Mouse (Mus musculus): ENCODE data around the gene Slc5a4b.

Gene Slc5a4b

DNA sequence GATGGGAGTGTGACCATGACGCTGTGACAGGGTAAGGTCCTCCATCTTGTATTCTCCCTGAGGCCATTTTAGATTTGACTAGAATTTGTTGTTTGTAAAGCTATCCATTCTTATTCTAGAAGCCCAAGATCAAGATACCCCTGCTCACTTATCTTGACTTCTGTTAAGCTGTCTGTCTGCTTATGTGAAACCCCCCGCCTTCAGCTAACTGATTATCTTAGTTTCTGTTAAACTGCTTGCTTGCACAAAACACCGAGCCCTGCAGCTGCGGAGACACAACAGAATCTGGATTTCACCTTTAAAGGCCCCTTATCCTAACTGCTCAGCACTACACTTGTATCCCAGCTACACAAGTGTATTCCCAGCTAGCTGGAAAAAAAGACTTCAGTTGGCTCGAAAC, 73.8 kb downstream of the Slc5a4b start:
- DNase-seq = no peak

DNA sequence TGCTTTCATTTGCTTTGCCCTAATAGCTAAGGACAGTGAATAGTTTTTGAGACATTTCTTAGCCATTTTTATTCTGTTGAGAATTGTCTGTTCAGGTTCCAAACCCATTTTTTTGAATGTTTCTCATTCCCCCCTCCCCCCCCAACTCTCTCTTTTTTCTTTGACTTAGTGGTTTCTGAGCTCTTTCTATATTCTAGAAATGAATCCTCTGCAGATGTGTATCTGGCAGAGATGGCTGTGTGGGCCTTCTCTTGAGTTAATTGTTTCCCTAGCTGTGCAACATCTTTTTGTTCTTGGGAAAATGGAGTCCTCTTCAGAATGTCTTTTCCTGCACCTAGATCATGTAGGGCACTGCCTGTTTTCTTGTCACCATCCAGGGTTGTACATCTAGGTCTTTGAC, 75.5 kb downstream of the Slc5a4b start:
- DNase-seq = no peak

DNA sequence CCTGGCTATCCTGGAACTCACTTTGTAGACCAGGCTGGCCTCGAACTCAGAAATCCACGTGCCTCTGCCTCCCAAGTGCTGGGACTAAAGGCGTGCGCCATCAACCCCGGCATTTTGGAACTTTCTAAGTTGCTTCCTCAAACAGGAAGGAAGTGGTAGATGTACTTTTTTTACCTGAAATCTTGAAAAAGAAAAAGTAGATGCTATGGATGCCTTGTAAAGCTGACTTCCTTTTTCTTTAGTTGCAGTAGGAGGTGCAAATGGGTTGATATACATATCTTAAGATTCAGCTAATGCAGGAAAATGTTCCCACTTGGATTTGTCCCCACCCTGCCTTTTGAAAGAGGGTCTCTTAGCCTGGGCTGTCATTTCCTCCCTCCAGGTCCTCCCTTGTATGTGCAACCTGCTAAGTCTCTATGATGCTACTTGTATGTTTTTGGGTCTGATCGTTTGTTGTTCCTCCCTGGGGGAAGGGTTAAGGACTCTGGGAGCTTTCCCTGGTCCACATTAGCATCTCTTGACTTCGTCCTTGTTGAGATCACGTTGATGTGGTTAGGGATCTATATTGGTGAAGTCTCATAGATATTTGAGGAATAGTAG, 76.7 kb downstream of the Slc5a4b start:
- DNase-seq = no peak

DNA sequence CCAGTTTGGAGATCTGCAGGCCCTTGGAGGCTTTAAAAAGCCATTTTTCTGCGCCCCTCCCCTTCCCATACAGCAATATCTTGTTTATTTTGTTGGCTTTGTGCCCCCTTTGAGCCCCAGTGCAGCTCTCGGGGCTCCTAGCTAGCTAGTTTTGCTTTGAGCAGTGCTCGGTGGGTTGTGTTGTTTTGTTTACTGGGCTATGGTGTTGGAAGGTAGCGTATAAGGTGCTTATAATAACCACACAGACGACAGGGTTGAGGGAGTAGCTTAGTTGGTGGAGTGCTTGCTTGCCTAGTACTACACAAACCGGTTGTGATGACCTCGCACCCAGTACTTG, 77.7 kb downstream of the Slc5a4b start:
- DNase-seq = no peak

DNA sequence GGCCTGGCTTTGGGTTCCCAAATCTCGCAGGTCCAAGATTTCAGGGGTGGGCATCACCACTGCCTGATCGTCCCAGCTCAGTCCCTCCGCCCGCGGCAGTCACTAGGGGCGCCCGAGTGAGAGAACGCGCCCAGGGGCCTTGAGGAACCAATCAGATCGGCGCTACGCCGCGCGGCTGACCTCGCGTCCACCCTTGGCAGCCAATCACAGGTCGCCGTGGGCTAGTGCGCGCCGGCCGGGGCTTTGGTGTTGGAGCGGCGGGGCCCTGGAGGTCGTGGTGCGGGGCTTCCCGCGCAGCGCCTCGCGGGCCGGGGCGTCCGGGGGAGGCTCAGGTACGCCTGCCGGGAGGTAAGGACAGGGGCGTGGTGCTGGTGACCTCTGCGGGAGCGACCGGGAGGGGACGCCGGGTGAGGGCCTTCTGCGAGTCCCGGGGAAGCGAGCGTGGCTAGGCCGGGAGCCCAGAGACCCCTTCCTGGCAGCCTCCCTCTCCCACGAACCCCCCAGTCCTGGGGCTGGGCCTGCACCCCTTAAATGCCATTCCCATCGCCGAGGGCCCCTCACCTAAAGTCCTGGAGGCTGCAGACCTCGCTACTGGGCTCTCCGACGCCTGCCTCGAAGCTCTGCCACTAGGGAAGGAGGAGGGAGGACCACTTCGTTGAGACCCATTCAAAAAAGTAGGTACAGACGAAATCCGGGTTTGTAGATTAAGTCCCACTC, 78.2 kb downstream of the Slc5a4b start, which contains the start of gene Zfp280b:
Gene Zfp280b (plus strand): TSS at position 249 of the 717 bp plus-strand sequence.
- peak; percentile 92 to 96 for DNase-seq

DNA sequence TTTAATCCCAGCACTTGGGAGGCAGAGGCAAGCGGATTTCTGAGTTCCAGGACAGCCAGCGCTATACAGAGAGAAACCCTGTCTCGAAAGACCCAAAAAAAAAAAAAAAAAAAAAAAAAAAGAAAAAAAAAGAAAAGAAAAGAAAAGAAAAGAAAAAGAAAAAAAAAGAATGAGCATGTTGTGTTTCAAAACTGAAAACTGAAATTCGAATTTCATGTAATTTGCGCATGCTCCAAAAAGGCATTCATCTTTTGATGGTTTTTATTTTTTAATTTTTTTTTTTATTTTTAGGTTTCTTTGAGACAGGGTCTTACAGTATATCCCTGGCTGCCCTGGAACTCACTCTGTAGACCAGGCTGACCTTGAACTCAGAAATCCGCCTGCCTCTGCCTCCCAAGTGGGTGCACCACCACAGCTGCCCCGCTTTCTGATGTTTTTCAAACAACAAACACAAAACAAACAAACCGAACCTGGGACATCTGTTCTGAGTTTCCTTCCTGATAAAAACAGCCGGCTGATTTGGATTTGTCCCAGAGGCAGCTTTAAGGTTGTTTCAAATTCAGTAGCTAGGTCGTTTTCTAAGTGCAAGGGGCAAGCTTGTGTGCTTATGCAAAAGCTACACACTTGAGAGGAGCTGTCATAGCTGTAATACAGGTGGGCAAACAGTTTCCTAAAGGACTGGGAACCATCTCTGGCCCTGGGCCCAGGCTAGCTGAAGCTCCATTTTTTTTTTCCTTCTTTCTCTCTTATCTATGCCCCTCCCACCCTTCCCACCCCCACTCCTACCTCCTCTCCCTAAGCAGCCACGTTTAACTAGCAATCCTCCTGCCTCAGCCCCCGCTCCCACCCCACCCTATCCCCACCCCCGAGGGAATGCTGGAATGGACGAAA, 79.0 kb downstream of the Slc5a4b start:
- DNase-seq = no peak

DNA sequence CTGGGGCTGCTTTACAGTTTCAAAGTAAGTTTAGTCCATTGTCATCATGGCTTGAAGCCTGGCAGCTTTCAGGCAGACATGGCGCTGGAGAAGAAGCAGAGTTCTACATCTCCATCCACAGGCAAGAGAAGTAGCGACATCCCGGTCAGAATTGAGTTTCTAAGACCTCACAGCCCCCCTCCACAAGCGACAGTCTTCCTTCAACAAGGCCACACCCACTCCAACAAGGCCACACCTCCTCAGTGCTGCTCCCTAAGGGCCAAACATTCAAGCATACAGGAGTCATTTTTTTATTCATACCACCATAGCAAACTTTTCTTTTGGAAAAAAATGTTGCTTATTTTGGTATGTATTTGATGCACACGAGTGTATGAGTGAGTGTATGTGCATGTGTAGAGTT, 80.3 kb downstream of the Slc5a4b start:
- DNase-seq = peak in 1 of 2 experiments; percentile 8

DNA sequence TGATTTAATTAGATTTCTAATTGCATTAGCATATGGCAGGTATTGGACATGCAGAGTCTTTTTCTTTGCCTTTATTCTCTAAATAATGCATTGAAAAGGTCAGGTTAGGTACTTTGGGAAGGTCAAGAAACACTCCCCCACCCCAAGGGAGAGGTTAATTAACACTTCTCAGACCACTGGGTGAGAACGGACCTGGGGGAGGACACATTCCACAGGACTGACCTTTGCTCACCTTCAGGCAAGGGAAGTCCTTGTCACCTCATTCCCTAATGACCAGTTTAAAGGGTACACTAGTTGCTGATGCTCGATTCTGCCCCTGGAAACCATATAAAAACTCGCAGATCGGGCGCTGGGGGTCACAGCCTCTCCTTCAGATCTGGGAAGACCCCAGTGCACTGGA, 81.5 kb downstream of the Slc5a4b start:
- DNase-seq = peak; percentile 59 to 64

DNA sequence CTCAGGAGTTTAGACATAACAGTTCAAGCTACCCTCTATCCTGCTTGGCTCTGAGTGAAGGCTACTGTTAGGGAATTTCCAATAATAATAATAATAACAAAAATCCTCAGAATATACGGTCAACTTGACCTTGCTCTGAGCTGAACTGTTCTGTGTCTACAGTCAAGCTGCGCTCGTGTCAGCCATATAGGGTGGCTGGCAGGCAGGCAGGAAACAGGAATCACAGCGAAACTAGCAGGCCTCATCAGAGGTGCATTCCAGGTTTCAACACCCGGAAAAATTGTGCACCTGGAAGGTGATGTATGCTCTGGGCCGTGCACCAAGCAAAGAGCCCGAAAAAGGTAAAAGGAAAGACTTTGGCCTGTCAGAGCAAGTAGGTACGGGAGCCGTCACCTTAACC, 82.4 kb downstream of the Slc5a4b start:
- no peak for DNase-seq

DNA sequence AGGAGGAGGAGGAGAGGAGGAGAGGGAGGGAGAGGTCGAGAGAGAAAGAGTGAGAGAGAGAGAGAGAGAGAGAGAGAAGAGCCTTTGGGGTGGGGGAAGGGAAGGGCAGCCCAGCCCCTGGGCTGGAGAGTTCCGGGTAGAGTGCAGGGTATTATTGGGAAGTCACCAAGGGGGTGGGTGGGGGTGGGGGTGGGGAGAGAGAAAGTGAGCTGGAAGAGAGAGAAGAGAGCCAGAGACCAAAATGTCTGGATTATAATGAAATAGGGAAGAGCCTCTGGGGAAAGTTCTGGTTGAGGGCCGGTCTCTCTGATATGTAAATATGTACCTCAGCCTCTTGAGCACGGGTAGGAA, 82.8 kb downstream of the Slc5a4b start:
- no peak for DNase-seq

DNA sequence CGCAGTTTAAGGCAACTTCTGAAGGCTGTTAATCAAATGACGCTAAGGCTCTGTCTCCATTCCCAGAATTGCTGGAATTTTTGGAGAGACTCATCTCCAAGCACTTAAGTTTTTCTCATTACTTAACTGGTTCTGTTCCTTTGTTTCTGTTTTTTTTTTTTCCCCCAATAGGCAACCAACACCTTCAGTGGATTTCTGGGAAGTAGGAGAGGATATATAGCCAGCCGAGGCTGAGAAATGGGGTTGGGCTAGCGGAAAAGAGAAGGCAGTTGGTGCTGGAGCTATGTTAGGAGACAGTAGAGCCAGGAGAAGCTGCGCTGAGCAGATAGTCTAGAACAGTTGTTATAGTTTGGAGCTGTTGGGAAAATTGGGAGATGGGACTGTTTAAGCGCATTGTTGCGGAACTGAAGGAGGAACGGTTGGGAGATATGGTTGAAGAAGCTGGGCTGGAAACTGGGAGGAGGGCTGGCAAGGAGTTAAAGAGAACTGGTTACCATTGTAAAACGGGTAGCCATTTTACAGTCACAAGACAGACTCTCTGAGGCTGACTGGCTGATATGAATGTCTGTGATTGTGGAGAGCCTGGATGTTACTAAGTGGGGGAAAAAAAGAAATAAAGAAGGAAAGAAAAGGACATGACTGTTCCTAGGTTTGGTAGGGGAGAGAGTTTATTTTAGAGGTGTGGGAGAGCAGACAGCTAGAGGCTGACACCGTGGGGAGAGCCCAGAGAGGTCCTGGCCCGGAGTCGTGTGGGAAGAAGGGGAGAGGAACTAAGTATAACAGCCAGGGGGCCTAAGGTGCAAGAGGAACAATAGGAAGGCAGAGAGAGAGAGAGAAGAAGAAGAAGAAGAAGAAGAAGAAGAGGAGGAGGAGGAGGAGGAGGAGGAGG, 83.4 kb downstream of the Slc5a4b start:
- DNase-seq = no peak

DNA sequence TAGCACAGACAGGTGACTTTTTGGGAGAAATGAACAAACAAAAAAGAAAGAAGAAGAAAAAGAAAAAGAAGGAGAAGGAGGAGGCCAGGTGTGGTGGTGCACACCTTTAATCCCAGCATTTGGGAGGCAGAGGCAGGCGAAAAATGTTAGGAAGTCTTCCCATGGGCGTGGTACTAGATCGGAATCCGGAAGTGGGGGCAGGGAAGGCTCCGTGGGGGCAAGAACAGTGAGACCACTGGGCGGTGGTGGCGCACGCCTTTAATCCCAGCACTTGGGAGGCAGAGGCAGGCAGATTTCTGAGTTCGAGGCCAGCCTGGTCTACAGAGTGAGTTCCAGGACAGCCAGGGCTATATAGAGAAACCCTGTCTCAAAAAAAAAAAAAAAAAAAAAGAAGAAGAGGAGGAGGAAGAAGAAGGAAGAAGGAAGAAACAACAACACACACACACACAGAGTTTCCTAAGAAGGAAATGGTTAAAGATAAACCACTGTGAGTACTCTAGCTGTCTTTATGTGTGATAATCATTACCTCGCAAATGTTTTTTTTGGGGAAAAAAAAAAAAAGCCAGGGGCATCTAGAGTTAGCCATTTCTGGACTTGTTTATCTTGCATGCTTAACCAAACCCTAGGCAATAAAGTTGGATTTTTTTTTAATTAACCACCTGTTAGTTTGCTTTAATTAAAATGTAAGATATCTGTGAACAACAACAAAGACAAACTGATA, 85.1 kb downstream of the Slc5a4b start:
- no peak for DNase-seq

DNA sequence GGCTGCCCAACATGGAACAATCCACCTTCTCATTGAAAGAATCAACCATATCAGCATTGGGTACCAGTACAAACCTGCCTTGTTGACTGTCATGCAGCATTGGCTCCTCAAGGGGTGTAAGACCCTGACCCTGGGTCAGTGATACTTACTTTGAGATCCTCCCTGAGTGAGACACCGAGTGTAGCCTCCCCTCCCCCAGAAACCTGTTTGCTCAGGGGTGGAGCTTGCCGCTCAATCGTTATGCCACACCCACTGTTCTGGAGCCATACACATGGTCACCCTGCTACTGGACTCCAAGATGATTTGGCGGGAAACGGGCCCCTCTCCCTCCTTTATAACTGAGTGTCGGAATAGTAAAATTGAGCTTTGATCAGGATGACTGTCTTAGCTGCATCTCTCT, 86.8 kb downstream of the Slc5a4b start:
- no peak for DNase-seq

DNA sequence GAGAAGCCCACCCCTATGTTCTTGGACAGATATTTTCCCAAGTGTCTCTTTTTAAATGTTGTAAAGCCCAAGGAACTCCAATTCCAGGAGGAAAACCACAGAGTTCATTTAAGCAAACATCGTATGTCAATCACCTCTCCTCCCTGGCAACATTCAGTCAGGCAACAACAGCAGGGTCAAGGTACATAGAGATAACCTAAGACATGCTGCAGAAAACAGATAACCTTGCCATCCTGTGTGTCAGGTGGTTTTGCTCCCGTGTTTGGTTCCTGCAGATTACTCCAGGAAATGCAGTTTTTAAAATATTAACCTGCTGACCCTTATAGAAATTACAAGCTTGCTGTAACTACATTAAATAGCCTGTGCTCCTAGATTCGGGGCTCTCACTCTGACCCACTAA, 89.0 kb downstream of the Slc5a4b start:
- no peak for DNase-seq

DNA sequence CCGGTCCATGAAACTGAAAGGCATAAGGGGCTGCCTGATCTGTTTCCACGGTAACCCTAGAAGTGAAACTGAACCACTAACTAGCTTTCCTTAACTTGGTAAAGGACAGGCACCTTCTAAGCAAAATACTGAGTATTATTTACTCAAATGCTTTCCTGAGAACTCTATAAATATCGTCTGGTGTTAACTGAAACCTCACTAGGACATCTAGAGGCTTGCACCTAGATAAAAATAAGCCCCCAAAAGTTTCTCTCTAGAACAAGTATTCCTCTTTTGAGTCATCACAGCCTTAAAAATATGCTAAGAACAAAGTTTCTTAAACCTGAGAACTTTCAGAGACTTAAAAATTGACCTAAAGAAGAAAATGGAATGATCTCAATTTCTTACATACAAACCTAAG, 93.9 kb downstream of the Slc5a4b start:
- DNase-seq = no peak

DNA sequence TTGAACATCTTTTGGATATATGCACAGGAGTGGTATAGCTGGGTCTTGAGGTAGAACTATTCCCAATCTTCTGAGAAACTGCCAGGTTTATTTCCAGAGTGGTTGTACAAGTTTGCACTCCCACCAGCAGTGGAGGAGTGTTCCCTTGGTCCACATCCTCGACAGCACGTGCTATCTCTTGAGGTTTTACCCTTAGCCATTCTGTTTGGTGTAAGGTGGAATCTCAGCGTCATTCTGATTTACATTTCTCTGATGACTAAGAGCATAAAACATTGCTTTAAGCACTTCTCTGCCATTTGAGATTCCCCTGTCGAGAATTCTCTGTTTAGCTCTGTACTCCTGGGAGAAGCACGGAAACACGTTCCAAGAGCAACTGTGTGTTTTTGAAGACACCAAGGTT, 97.8 kb downstream of the Slc5a4b start:
- DNase-seq = no peak

DNA sequence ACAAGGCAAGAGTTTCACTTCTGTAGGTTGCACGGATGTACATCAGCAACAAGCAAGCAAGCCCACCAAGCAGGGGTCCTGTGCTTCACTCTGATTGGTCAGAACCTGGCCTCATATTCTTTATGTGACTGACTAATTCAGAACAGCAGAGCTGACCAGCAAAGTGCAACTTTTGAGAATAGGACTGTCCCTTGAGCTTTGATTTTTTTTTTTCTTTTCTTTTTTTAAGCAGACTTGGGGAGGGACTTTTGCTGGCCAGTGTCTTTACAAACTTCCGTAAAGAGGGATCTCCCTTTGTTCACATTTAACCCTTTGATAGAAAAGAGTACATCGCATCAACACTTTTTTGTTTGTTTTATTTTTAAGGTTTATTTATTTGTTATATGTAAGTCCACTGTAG, 100.9 kb downstream of the Slc5a4b start:
- no peak for DNase-seq
